Mouse (Mus musculus) cortical plate, adult 2 months (tissue): ENCODE data around the gene Cgnl1. TPM values are rescaled to one million over a fixed set of nuclear protein-coding genes. Genes with fewer than 3 reads are reported as not detected.

Experiments used
- H3K27ac ChIP-seq: fragments of 200-500 bp; 2 replicates; pipeline ENCODE4 v1.5.1; 2012; ENCODE audit warnings: low read length, control low read depth, inconsistent platforms; ENCODE audit not compliant: insufficient read depth
- H3K4me1 ChIP-seq: fragments of 200-500 bp; 2 replicates; pipeline ENCODE4 v1.6.1; 2011; ENCODE audit warnings: low read length; ENCODE audit not compliant: control insufficient read depth, insufficient read depth
- H3K4me3 ChIP-seq: fragments of 200-500 bp; 2 replicates; pipeline ENCODE4 v1.5.1; 2011; ENCODE audit warnings: mild to moderate bottlenecking, low read length, control low read depth; ENCODE audit not compliant: insufficient read depth
- CTCF ChIP-seq: fragments of 200-500 bp; IDR thresholded peaks from 2 replicates; pipeline ENCODE4 v1.5.1; 2011; ENCODE audit warnings: mild to moderate bottlenecking, control low read depth, low read length; ENCODE audit not compliant: insufficient read depth; ENCODE audit errors: extremely low read depth
- POLR2A ChIP-seq: fragments of 200-500 bp; IDR thresholded peaks from 2 replicates; pipeline ENCODE4 v1.6.1; 2011; ENCODE audit warnings: mild to moderate bottlenecking, low read length, control low read depth; ENCODE audit not compliant: insufficient read depth; ENCODE audit errors: extremely low read depth
- polyA plus RNA-seq: library from polyadenylated mRNA; depleted of rRNA; stranded (reverse); fragments of >200 nt; gene quantifications from 2 replicates; pipeline ENCODE4 v1.2.3, GENCODE M21; 2012

The Cgnl1 gene
- polyA plus RNA-seq, 1 experiment = 6.0 TPM

DNA sequence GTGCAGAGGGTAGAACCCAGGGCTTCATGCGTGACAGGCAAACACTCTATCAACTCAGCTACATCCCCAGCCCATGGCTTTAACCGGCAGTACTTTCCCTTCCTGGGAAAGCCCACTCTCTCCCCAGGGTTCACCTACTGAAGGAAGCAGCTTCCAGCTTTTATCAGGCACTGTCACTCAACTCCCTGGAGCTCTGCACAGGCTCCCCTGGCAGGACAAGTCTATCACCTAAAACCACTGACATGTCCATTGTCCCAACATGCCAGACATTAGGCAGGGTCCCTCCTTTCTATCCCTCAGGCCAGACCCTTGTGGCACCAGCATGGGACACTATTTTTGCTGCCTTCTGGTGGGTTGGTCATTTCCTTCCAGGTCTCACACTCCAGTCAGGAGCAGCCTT is 37.8 kb downstream of the Cgnl1 start:
- Histone ChIP-seq H3K27ac (no peak overlapping the region), H3K4me1 (no peaks in the 10 kb centered on the region), H3K4me3 (no peak overlapping the region)
- TF ChIP-seq CTCF (no peak), POLR2A (no peak)

DNA sequence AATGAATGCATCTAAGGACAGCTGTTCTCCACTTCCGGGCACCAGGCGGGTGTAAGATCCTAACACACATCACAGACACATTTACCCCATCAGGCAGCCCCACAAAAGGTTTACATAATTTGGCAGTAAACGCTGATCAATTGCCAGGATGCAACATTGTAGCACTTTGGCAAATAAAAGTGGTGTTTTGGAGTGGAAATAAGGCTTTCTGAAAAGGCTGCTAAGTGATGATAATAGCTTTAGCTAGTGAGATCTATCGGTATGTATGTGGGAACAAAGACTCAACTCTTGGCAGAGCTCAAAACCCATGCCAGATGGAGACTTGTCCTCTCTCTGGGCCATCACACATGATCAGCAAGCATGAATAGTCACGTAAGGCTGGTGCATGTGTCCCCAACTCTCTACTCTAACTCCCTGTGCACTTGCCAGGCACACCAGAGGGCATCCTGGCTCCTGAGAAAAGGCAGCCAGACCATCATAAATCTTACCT is 42.5 kb downstream of the Cgnl1 start:
- TF ChIP-seq CTCF = no peak
- no peak for TF ChIP-seq POLR2A
- Histone ChIP-seq H3K4me3 (no peak overlapping the region), H3K27ac (no peak overlapping the region), H3K4me1 (no peaks in the 10 kb centered on the region)

DNA sequence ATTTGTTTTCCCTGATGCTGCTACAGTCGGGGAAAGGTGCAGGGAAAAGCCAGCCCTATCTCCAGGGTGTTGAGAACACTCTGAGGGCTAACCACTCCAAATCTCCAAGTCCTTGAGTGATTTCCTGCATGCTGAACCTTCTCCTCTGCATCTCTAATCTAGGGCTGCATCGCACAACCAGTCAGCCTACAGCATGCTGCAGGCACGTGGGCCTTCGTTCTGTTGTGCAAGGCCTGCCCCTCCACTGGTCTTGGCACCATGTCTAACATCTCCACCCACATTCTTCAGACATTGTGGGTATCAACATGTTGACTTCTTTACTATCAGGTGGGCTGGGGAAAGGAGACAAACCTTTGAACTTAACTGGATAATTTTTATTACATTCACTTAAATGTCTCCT is 44.2 kb downstream of the Cgnl1 start:
- Histone ChIP-seq H3K4me1 (no peaks in the 10 kb centered on the region), H3K4me3 (no peak overlapping the region), H3K27ac (no peak overlapping the region)
- TF ChIP-seq CTCF (no peak), POLR2A (no peak)

DNA sequence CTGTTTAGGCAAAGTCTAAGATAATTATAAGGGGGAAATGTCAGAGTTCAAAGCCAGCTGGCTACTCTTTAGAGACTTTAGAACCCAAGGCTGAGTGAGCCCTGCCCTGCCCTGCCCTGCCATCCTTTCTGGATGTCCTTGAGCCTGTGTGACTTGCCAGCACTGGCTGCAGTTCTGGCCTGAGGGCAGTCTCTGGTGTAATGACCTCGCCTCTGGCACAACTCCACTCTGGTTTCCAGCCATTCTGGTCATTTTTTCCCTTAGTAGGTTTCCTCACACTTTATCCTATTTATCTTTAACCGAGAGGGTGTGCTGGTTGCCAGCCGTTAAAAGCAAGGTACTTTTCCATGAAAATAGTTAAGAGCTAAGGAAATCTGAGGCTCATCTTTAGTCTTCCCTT is 45.3 kb downstream of the Cgnl1 start:
- Histone ChIP-seq H3K27ac (no peak overlapping the region), H3K4me3 (no peak overlapping the region)

DNA sequence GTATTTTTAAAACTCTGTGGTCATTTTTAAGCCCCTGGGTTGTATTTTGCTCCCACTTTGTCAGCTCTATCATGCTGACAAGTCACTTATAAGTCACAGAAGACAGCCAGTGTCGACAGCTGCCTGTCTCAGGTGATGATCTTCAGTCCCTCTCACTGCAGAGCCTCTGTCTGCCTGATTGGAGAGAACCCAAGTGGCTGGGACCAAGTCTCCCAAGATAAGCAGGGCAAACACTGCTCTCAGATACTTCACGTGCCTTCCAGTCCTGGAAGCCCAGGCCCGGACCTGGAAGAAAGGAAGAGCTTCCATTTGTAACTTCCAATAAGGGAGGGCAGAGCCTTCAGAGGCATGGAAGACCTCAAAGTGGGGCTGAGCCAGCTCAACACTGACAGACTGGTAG is 49.0 kb downstream of the Cgnl1 start:
- no peak for TF ChIP-seq CTCF
- TF ChIP-seq POLR2A = no peak
- no peak overlapping the region for H3K27ac ChIP-seq
- no peaks in the 10 kb centered on the region for H3K4me1 ChIP-seq
- no peak overlapping the region for H3K4me3 ChIP-seq

More for the DNA sequence above, 45.3 kb downstream of the Cgnl1 start:
- TF ChIP-seq CTCF (no peak), POLR2A (no peak)
- no peaks in the 10 kb centered on the region for H3K4me1 ChIP-seq

DNA sequence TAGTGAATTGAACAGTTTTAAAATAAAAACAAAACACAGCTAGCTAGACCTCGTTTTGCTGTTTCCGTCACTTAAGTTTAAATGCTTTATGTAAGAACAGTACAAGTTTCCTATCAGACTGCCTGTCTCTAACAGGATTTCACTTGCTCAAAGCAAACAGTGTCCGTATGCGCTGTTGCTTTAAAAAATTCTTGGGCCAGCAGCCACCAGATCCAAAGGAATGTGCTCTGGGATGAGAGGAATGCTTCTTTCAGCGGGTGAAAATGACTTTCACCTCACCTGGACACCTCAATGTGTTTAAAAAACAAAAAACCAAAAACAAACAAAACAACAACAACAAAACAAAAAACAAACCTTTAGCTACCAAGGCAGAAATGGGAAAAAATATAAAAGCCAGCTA is 54.4 kb downstream of the Cgnl1 start:
- no peak overlapping the region for H3K4me3 ChIP-seq
- no peak overlapping the region for H3K27ac ChIP-seq
- H3K4me1 ChIP-seq = no peaks in the 10 kb centered on the region
- TF ChIP-seq POLR2A = no peak
- TF ChIP-seq CTCF = no peak

DNA sequence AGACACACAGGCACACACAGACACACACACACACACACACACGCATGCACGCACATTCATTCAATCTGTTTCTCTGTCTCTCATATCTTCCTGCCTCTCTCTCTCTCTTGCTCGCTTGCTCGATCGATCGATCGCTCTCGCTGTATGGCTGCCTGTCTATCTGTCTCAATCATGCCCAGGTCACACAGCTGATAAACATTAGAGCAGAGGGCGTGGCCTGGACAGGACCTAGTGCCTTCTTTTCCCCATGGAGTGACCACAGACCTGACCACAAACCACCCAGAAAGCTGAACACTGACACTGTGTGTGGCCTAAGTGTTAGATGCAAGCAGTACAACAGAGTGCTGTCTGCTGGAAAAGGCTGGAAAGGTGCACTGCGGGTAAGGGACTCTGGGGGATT is 60.6 kb downstream of the Cgnl1 start:
- Histone ChIP-seq H3K4me1 (no peaks in the 10 kb centered on the region), H3K4me3 (no peak overlapping the region), H3K27ac (no peak overlapping the region)
- TF ChIP-seq POLR2A (no peak), CTCF (no peak)

DNA sequence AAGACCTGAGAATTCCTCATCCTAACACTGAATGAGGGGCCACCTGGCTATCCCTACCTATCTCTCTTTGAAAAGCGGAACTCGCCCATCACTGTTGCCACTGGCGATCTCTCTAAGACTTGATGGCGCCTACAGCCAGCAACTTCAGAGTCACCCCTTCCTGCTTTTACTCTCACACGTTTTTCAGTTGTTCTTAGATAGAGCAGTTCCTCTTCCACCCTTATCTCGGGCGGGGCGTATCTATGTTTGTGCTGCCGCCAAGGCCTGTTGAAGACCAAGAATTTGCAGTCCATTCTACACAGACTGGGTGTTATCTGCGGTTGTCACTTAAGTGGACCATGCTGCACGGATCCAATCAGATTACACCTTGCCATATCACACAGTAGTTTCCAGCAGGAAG is 62.2 kb downstream of the Cgnl1 start:
- H3K4me1 ChIP-seq = no peaks in the 10 kb centered on the region
- no peak for TF ChIP-seq POLR2A
- TF ChIP-seq CTCF = no peak
- no peak overlapping the region for H3K4me3 ChIP-seq
- no peak overlapping the region for H3K27ac ChIP-seq

DNA sequence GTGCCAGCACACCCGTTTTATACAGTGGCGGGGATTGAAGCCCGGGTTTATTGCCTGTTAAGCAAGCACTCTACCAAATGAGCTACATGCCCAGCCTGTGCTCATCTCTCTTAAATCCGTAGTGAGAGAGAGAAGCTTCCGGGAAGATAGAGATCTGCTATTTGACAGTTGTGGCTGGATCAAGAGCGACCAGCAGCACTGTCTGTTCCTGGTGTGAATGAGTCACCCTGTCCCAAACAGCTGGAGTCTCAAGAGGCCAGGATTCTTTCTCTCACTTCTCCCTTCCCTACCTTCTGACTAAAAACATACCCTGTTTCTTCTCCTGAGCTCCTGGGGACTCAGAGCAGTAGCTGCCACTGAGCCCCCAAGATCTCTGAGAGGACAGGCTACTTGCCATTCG is 63.4 kb downstream of the Cgnl1 start:
- H3K27ac ChIP-seq = no peak overlapping the region
- H3K4me3 ChIP-seq = no peak overlapping the region
- H3K4me1 ChIP-seq = no peaks in the 10 kb centered on the region
- TF ChIP-seq POLR2A (no peak), CTCF (no peak)

DNA sequence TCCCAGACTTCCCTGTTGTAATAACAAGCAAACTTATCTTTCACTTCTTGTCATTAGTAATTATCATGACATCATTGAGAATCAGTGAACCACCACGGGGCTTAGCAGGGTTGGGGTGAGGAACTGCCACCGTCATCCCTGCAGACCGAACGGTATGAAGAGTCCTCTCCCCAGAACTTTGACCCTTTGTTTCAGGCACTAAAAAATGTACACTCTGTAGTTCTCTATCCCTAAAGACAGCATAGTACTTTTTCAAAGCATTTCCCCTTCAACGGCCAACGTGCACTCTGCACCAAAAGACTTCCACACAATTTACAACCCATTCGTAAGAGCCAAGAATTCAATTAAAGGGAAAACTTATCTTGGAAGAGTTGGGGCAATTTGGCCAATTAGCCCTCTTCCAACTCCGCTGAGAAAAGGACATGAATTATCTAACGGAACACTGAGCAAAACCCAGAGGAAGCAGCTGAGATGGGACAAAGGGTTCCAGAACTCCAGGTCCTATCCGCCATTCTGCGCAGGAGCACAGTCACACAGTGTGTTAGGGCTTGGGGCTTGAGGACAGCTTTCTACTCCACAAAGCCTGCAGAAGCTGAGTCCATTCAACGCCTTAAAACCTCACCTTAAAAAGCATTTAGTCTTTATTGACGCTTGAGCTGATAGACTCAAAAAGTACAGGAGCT is 66.9 kb downstream of the Cgnl1 start:
- no peak overlapping the region for H3K4me3 ChIP-seq
- TF ChIP-seq POLR2A (no peak), CTCF (no peak)
- H3K4me1 ChIP-seq = no peaks in the 10 kb centered on the region; the same call in 1 of the 2 replicates
- H3K27ac ChIP-seq = no peak overlapping the region

DNA sequence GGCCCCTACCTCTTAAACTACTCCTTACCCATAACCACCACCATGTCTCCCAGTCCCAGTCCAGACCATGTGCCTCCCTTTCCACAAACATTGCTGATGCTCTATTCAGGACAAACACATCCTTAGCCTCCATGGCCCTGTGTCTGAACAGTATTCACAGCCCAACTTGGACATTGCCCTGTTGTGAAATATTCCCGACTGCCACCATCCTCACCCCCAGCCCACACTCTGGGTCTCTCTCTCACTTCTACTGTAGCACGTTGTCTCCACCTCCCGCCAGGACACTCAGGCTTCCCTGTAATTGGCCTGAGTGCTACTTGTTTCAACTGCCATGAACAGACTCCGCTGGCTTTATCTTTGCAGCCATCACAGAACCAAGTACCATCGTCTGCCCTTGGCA is 72.3 kb downstream of the Cgnl1 start:
- TF ChIP-seq POLR2A = no peak
- H3K4me1 ChIP-seq = no peaks in the 10 kb centered on the region; the same call in 1 of the 2 replicates
- no peak overlapping the region for H3K4me3 ChIP-seq
- no peak overlapping the region for H3K27ac ChIP-seq
